Mouse (Mus musculus) ES-E14 (cell line): ENCODE results near the gene Ormdl2.

Experiments
- CHD2 ChIP-seq: IDR thresholded peaks from 2 replicates; pipeline ENCODE4 v1.6.1; 2014; ENCODE audit warnings: mild to moderate bottlenecking, low read depth, low read length, inconsistent platforms
- MAFK ChIP-seq: IDR thresholded peaks from 2 replicates; pipeline ENCODE4 v1.6.1; 2014; ENCODE audit warnings: mild to moderate bottlenecking, low read depth, low read length, inconsistent platforms; ENCODE audit not compliant: insufficient read depth
- ZC3H11A ChIP-seq: IDR thresholded peaks from 2 replicates; pipeline ENCODE4 v1.6.1; 2012; ENCODE audit warnings: low read depth, mild to moderate bottlenecking, inconsistent platforms, low read length, borderline replicate concordance

- TF ChIP-seq ZC3H11A = no peak
- TF ChIP-seq CHD2 = no peak
- no peak for TF ChIP-seq MAFK
These were observed 16.1 kb downstream of the Ormdl2 start for GRCm38 (mm10) chr10:128805092-128806000.
